Mouse (Mus musculus) MEL (cell line): ENCODE results near the gene Celsr1. TPM values are rescaled to one million over a fixed set of nuclear protein-coding genes. Genes with fewer than 3 reads are reported as not detected.
A peak's percentile ranks its signal among the peaks of the same experiment; 100 is the strongest.
"Not testable (repeated sequence)": the region's sequence is repeated elsewhere in the genome, so short reads cannot be mapped to it uniquely, and the experiment has no call there.

Source experiments
- DNase-seq: peaks from one replicate; pipeline ENCODE4 v3.0.0; 2011; ENCODE audit warnings: low read depth, low spot score
- H3K27ac ChIP-seq: 2 replicates; pipeline ENCODE4 v1.5.1; 2012; ENCODE audit warnings: low read depth, mild to moderate bottlenecking, control low read depth, low read length, moderate library complexity; ENCODE audit not compliant: control insufficient read depth
- H3K27me3 ChIP-seq, 2 experiments: fragments of 150-350 bp in 1 of 2; sonication (generic) in 1 of 2; 2 replicates each; pipeline ENCODE4 v1.6.1; 2012; ENCODE audit warnings: low read length in 2 of 2, mild to moderate bottlenecking in 2 of 2, improper control_type of control experiment in 1 of 2, moderate library complexity in 1 of 2; ENCODE audit not compliant: insufficient read depth in 2 of 2, control insufficient read depth in 1 of 2
- H3K36me3 ChIP-seq, 2 experiments: 2 replicates each; pipeline ENCODE4 v1.6.1; 2012 to 2014; ENCODE audit warnings: low read length in 2 of 2, improper control_type of control experiment in 1 of 2, inconsistent platforms in 1 of 2, mild to moderate bottlenecking in 1 of 2; ENCODE audit not compliant: insufficient read depth in 2 of 2, control insufficient read depth in 1 of 2
- H3K4me1 ChIP-seq, 2 experiments: fragments of 150-350 bp in 1 of 2; sonication (generic) in 1 of 2; 2 replicates each; pipeline ENCODE4 v1.6.1; 2012; ENCODE audit warnings: low read length in 2 of 2, improper control_type of control experiment in 1 of 2, mild to moderate bottlenecking in 1 of 2; ENCODE audit not compliant: insufficient read depth in 2 of 2, control insufficient read depth in 1 of 2
- H3K4me3 ChIP-seq, 2 experiments: fragments of 150-350 bp in 1 of 2; sonication (generic) in 1 of 2; 2 replicates each; pipeline ENCODE4 v1.5.1; 2012; ENCODE audit warnings: low read depth in 2 of 2, low read length in 2 of 2, mild to moderate bottlenecking in 2 of 2, moderate library complexity in 2 of 2, control low read depth in 1 of 2, improper control_type of control experiment in 1 of 2; ENCODE audit not compliant: control insufficient read depth in 1 of 2, insufficient read depth in 1 of 2
- H3K79me2 ChIP-seq: 2 replicates; pipeline ENCODE4 v1.6.1; 2012; ENCODE audit warnings: mild to moderate bottlenecking, low read length, moderate library complexity; ENCODE audit not compliant: control insufficient read depth, poor library complexity, insufficient read depth
- H3K9ac ChIP-seq: 2 replicates; pipeline ENCODE4 v1.6.1; 2012; ENCODE audit warnings: low read depth, mild to moderate bottlenecking, control low read depth, low read length, moderate library complexity; ENCODE audit not compliant: control insufficient read depth, poor library complexity, severe bottlenecking
- H3K9me3 ChIP-seq: fragments of 150-350 bp; sonication (generic); replicated peaks from 2 replicates; pipeline ENCODE4 v1.6.1; 2012; ENCODE audit warnings: mild to moderate bottlenecking, low read length, improper control_type of control experiment, moderate library complexity; ENCODE audit not compliant: insufficient read depth
- E2F4 ChIP-seq: IDR thresholded peaks from 2 replicates; pipeline ENCODE4 v1.6.1; 2011; ENCODE audit warnings: low read depth, low read length, improper control_type of control experiment, borderline replicate concordance
- GATA1 ChIP-seq: IDR thresholded peaks from 2 replicates; pipeline ENCODE4 v1.6.1; 2011; ENCODE audit warnings: low read depth, low read length, improper control_type of control experiment
- JUND ChIP-seq: IDR thresholded peaks from 2 replicates; pipeline ENCODE4 v1.6.1; 2011; ENCODE audit warnings: low read depth, mild to moderate bottlenecking, improper control_type of control experiment, low read length
- KAT2A ChIP-seq: conservative IDR thresholded peaks from 2 replicates; pipeline ENCODE4 v1.6.1; 2012; ENCODE audit warnings: low read depth, low read length, improper control_type of control experiment, inconsistent platforms
- MAFK ChIP-seq: IDR thresholded peaks from 2 replicates; pipeline ENCODE4 v1.6.1; 2011; ENCODE audit warnings: low read depth, mild to moderate bottlenecking, low read length, improper control_type of control experiment, borderline replicate concordance
- MAZ ChIP-seq: IDR thresholded peaks from 2 replicates; pipeline ENCODE4 v1.6.1; 2012; ENCODE audit warnings: low read depth, mild to moderate bottlenecking, inconsistent platforms, low read length, improper control_type of control experiment
- MXI1 ChIP-seq: IDR thresholded peaks from 2 replicates; pipeline ENCODE4 v1.6.1; 2011; ENCODE audit warnings: mild to moderate bottlenecking, low read depth, low read length, improper control_type of control experiment
- MYC ChIP-seq: IDR thresholded peaks from 2 replicates; pipeline ENCODE4 v1.6.1; 2011; ENCODE audit warnings: low read depth, mild to moderate bottlenecking, low read length, improper control_type of control experiment, moderate library complexity
- NELFE ChIP-seq: IDR thresholded peaks from 2 replicates; pipeline ENCODE4 v1.6.1; 2011; ENCODE audit warnings: low read depth, low read length, improper control_type of control experiment
- POLR2A ChIP-seq, 2 experiments: IDR thresholded peaks; 2 replicates each; pipeline ENCODE4 v1.6.1; 2011 to 2012; ENCODE audit warnings: low read length in 2 of 2, mild to moderate bottlenecking in 2 of 2, control low read depth in 1 of 2, improper control_type of control experiment in 1 of 2, low read depth in 1 of 2, moderate library complexity in 1 of 2; ENCODE audit not compliant: control insufficient read depth in 1 of 2, insufficient read depth in 1 of 2, poor library complexity in 1 of 2
- POLR2AphosphoS2 ChIP-seq: IDR thresholded peaks from 2 replicates; pipeline ENCODE4 v1.6.1; 2011; ENCODE audit warnings: low read length, improper control_type of control experiment
- POLR2AphosphoS5 ChIP-seq: IDR thresholded peaks from 2 replicates; pipeline ENCODE4 v1.6.1; 2012; ENCODE audit warnings: low read depth, borderline replicate concordance, mild to moderate bottlenecking, inconsistent platforms, low read length, moderate library complexity, mixed read lengths
- RCOR1 ChIP-seq: IDR thresholded peaks from 2 replicates; pipeline ENCODE4 v1.6.1; 2012; ENCODE audit warnings: low read depth, mild to moderate bottlenecking, inconsistent platforms, low read length, improper control_type of control experiment
- SIN3A ChIP-seq: IDR thresholded peaks from 2 replicates; pipeline ENCODE4 v1.6.1; 2012; ENCODE audit warnings: low read length, improper control_type of control experiment, inconsistent platforms
- TBP ChIP-seq: IDR thresholded peaks from 2 replicates; pipeline ENCODE4 v1.8.0; 2011; ENCODE audit warnings: low read depth, low read length, improper control_type of control experiment
- TCF12 ChIP-seq: IDR thresholded peaks from 2 replicates; pipeline ENCODE4 v1.6.1; 2014; ENCODE audit warnings: low read depth, mild to moderate bottlenecking, inconsistent platforms, low read length, improper control_type of control experiment, moderate library complexity
- UBTF ChIP-seq: IDR thresholded peaks from 2 replicates; pipeline ENCODE4 v1.6.1; 2012; ENCODE audit warnings: low read depth, mild to moderate bottlenecking, inconsistent platforms, low read length, improper control_type of control experiment, moderate library complexity, borderline replicate concordance; ENCODE audit not compliant: insufficient read depth
- ZC3H11A ChIP-seq: IDR thresholded peaks from 2 replicates; pipeline ENCODE4 v1.6.1; 2012; ENCODE audit warnings: low read depth, mild to moderate bottlenecking, inconsistent platforms, low read length, improper control_type of control experiment
- polyA plus RNA-seq, 2 experiments: library from polyadenylated mRNA; stranded (reverse) in 1 of 2; unstranded in 1 of 2; fragments of >175 nt in 1 of 2; fragments of >200 nt in 1 of 2; gene quantifications; 2 replicates each; pipeline versions ENCODE4 v1.2.1 to v1.2.4; 2012; ENCODE audit warnings: low replicate concordance in 2 of 2, low read depth in 1 of 2; ENCODE audit not compliant: insufficient read length in 2 of 2, insufficient read depth in 1 of 2, missing spikeins in 1 of 2
- total RNA-seq: library from RNA; depleted of rRNA; stranded (reverse); fragments of 300-350 nt; gene quantifications from 2 replicates; pipeline ENCODE4 v1.2.3, GENCODE M21; 2012

Celsr1 gene
- total and polyA plus RNA-seq, 3 experiments: 0.12 to 0.42 TPM; not detected in 1

DNA sequence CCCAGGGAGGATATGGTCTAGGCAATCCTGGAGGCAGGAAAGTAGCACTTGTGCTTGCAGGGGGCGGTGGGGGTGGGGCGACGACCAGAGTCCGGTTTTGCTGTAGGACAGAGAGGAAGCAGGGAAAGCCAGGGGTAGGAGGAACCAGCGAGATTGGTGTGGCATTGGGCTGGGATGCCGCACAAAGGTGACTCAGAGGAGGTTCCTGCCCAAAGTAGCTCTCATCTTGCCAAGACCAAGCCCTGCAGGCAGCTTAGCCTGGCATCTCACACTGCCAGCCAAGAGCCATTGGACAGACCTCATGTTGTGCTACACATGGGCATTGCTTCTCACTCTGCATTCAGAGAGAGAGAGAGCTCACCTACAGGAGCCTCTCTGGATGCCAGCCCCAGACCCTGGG lies 23.8 kb upstream of the Celsr1 start, which contains the start of gene Gramd4:
Gene Gramd4, plus strand, starts transcription at position 283 of the 400 bp plus-strand sequence.
- peak within 1 kb of the TSS; percentile 56 to 68 for H3K4me3 ChIP-seq
- H3K9ac ChIP-seq: peak within 1 kb of the TSS; percentile 74
- no peaks in the 10 kb centered on the region for H3K9me3 ChIP-seq
- H3K27me3 ChIP-seq: no peaks in the 10 kb centered on the region
- peaks cover 0 to 22% of the 10 kb centered on the region in 2 experiments; a peak in 2 of 4 replicates for H3K36me3 ChIP-seq
- peaks cover 35% of the 10 kb centered on the region for H3K79me2 ChIP-seq
- peak within 1 kb of the TSS; percentile 48 for H3K27ac ChIP-seq
- H3K4me1 ChIP-seq: peaks cover 5 to 33% of the 10 kb centered on the region in 2 experiments
- no peak for DNase-seq
- TF ChIP-seq MAFK: no peak
- TF ChIP-seq GATA1: no peak
- no peak for TF ChIP-seq POLR2A (IDR thresholded peaks at IDR 0.05; ENCODE audit: control insufficient read depth in 1 of 2, insufficient read depth in 1 of 2, low read depth in 1 of 2, low read length in 2 of 2, poor library complexity in 1 of 2)
- no peak for TF ChIP-seq KAT2A
- TF ChIP-seq RCOR1: no peak
- TF ChIP-seq ZC3H11A: no peak
- no peak for TF ChIP-seq UBTF
- TF ChIP-seq POLR2AphosphoS5: no peak
- no peak for TF ChIP-seq NELFE
- TF ChIP-seq, all 39 proteins: peak for 0

DNA sequence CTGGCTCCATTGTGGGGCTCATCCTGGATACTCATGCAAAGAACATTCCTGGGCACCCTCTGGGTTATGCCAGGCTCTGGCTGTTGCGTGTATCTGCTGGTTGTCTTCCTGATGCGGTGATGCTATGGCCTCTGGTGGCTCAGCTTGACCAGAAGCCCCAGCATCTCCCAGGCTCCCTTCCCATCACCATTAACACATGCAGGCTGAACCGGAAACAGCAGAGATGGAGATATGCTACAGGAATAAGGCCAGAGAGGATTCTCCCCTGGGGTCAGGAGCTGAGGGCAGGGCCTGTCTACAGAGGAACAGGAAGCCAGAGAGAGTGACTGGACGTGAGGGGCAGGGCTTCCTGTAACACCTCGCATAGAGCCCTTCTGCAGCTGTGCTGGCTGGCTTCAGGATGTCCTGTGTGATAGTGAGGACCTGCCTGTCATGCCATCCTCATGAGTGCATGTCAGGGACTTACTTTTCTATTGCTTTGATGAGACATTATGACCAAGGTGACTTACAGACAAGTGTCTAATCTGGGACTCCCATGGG lies 22.7 kb upstream of the Celsr1 start:
- H3K4me3 ChIP-seq: no peak overlapping the region

GRCm38 (mm10) chr15:86054861-86055260 lies 21.3 kb upstream of the Celsr1 start:
- not testable (repeated sequence) for H3K9ac ChIP-seq, H3K27ac ChIP-seq, DNase-seq, H3K27me3 ChIP-seq, H3K4me3 ChIP-seq, H3K9me3 ChIP-seq, H3K36me3 ChIP-seq
- Histone ChIP-seq H3K4me1 (peaks cover 6 to 22% of the 10 kb centered on the region in 2 experiments; a peak in 2 of 4 replicates), H3K79me2 (peaks cover 11% of the 10 kb centered on the region)

More for the DNA sequence above, 22.7 kb upstream of the Celsr1 start:
- Histone ChIP-seq H3K27me3 (no peaks in the 10 kb centered on the region), H3K79me2 (peaks cover 25% of the 10 kb centered on the region), H3K4me1 (peaks cover 8 to 30% of the 10 kb centered on the region in 2 experiments), H3K9me3 (no peaks in the 10 kb centered on the region), H3K27ac (no peak overlapping the region), H3K36me3 (peaks cover 0 to 15% of the 10 kb centered on the region in 2 experiments; a peak in 2 of 4 replicates), H3K9ac (no peak overlapping the region)
- peak; percentile 23 for DNase-seq
- TF ChIP-seq TBP (no peak), POLR2AphosphoS2 (no peak), MYC (no peak), SIN3A (no peak), TCF12 (no peak), MXI1 (no peak), E2F4 (no peak), MAFK (no peak), MAZ (no peak), JUND (no peak), POLR2AphosphoS5 (no peak)
